Mouse (Mus musculus) hindbrain, embryonic 11.5 days (tissue): ENCODE measurements at regions not wholly inside any gene's neighbourhood (a gene's known extent, or its start where the extent isn't known, plus 50 kb on each side); places are given as distances from the start of the nearest gene placed in this dataset.

ENCODE experiments used
- ATAC-seq: fragments of 200-750 bp; cut with Nextera tagmentation; 2 replicates; pipeline ENCODE4 v1.8.0; 2017; ENCODE audit warnings: mild to moderate bottlenecking, moderate TSS enrichment, moderate library complexity; ENCODE audit not compliant: low FRiP score
- DNase-seq: peaks from one replicate; pipeline ENCODE4 v3.0.0-alpha.2; 2015; ENCODE audit warnings: low spot score
- H3K27ac ChIP-seq: fragments of 300-500 bp; sonication (generic); 2 replicates; pipeline ENCODE4 v1.5.1; 2014; ENCODE audit warnings: mild to moderate bottlenecking, low read depth, low read length
- H3K27me3 ChIP-seq: fragments of 300-500 bp; sonication (generic); 2 replicates; pipeline ENCODE4 v1.6.1; 2014; ENCODE audit warnings: mild to moderate bottlenecking, low read length, moderate library complexity, mixed read lengths; ENCODE audit not compliant: control insufficient read depth, insufficient read depth
- H3K36me3 ChIP-seq: fragments of 300-500 bp; sonication (generic); 2 replicates; pipeline ENCODE4 v1.6.1; 2014; ENCODE audit warnings: mild to moderate bottlenecking, low read length, moderate library complexity, mixed read lengths; ENCODE audit not compliant: control insufficient read depth, insufficient read depth
- H3K4me1 ChIP-seq: fragments of 300-500 bp; sonication (generic); replicated peaks from 2 replicates; pipeline ENCODE4 v1.6.1; 2014; ENCODE audit warnings: low read length, mixed read lengths; ENCODE audit not compliant: control insufficient read depth, insufficient read depth
- H3K4me2 ChIP-seq: fragments of 300-500 bp; sonication (generic); replicated peaks from 2 replicates; pipeline ENCODE4 v1.6.1; 2014; ENCODE audit warnings: mild to moderate bottlenecking, low read depth, low read length
- H3K4me3 ChIP-seq: fragments of 300-500 bp; sonication (generic); 2 replicates; pipeline ENCODE4 v1.5.1; 2014; ENCODE audit warnings: low read depth, low read length
- H3K9ac ChIP-seq: fragments of 300-500 bp; sonication (generic); 2 replicates; pipeline ENCODE4 v1.6.1; 2014; ENCODE audit warnings: low read depth, low read length
- H3K9me3 ChIP-seq: fragments of 300-500 bp; sonication (generic); 2 replicates; pipeline ENCODE4 v1.6.1; 2016; ENCODE audit warnings: low read length; ENCODE audit not compliant: control insufficient read depth
- WGBS: fragments of 180-500 bp; shearing (Covaris S2); extraction: QIAGEN DNeasy Blood & Tissue Kit; methylation state at CpG from one replicate; pipeline ENCODE4 v1.1.7; 2014; 5-methylcytosine and 5-hydroxymethylcytosine counted together

GRCm38 (mm10) chr12:28158786-28159185, 393.4 kb downstream of the Dcdc2c start:
- 97% methylated on average over 1 of the region's 1 CpGs for WGBS
- Histone ChIP-seq H3K27ac (no peak overlapping the region), H3K9ac (no peak overlapping the region), H3K36me3 (no peaks in the 10 kb centered on the region), H3K4me3 (no peak overlapping the region), H3K4me1 (no peaks in the 10 kb centered on the region), H3K9me3 (no peaks in the 10 kb centered on the region), H3K4me2 (no peak overlapping the region), H3K27me3 (no peaks in the 10 kb centered on the region)
- ATAC-seq (no peak), DNase-seq (no peak)

GRCm38 (mm10) chr12:28150759-28151158, 401.4 kb downstream of the Dcdc2c start:
- no peak overlapping the region for H3K9ac ChIP-seq
- 71% methylated on average over 4 of the region's 4 CpGs for WGBS

GRCm38 (mm10) chr12:28135810-28136592, 416.2 kb downstream of the Dcdc2c start:
- no peak overlapping the region for H3K27ac ChIP-seq
- H3K27me3 ChIP-seq = no peaks in the 10 kb centered on the region
- 81% methylated on average over 4 of the region's 4 CpGs for WGBS
- H3K36me3 ChIP-seq = no peaks in the 10 kb centered on the region
- H3K9me3 ChIP-seq = no peaks in the 10 kb centered on the region
- H3K9ac ChIP-seq = no peak overlapping the region
- ATAC-seq (no peak), DNase-seq (no peak)
- no peak overlapping the region for H3K4me2 ChIP-seq
- no peak overlapping the region for H3K4me3 ChIP-seq
- H3K4me1 ChIP-seq = no peaks in the 10 kb centered on the region

More at GRCm38 (mm10) chr12:28150759-28151158, 401.4 kb downstream of the Dcdc2c start:
- no peak overlapping the region for H3K27ac ChIP-seq
- H3K4me1 ChIP-seq = no peaks in the 10 kb centered on the region
- DNase-seq = no peak
- no peak for ATAC-seq
- H3K4me2 ChIP-seq = no peak overlapping the region
- no peak overlapping the region for H3K4me3 ChIP-seq
- no peaks in the 10 kb centered on the region for H3K36me3 ChIP-seq
- H3K27me3 ChIP-seq = no peaks in the 10 kb centered on the region
- no peaks in the 10 kb centered on the region for H3K9me3 ChIP-seq

- Histone ChIP-seq H3K4me1 (no peaks in the 10 kb centered on the region), H3K27ac (no peak overlapping the region), H3K36me3 (no peaks in the 10 kb centered on the region), H3K9me3 (no peaks in the 10 kb centered on the region), H3K4me2 (no peak overlapping the region), H3K9ac (no peak overlapping the region), H3K4me3 (no peak overlapping the region), H3K27me3 (no peaks in the 10 kb centered on the region)
- no peak for DNase-seq
- WGBS = 58% methylated on average over 9 of the region's 9 CpGs
- no peak for ATAC-seq
Observed at GRCm38 (mm10) chr12:28122766-28123165, 429.4 kb downstream of the Dcdc2c start.

- 83% methylated on average over 3 of the region's 3 CpGs for WGBS
- Histone ChIP-seq H3K27ac (no peak overlapping the region), H3K4me1 (no peaks in the 10 kb centered on the region), H3K4me2 (no peak overlapping the region), H3K4me3 (no peak overlapping the region), H3K27me3 (no peaks in the 10 kb centered on the region), H3K9me3 (no peaks in the 10 kb centered on the region), H3K36me3 (no peaks in the 10 kb centered on the region), H3K9ac (no peak overlapping the region)
- DNase-seq (no peak), ATAC-seq (no peak)
Observed at GRCm38 (mm10) chr12:28120106-28120505, 432.1 kb downstream of the Dcdc2c start.

- H3K9ac ChIP-seq = no peak overlapping the region
- no peak for ATAC-seq
- H3K9me3 ChIP-seq = no peaks in the 10 kb centered on the region
- no peak overlapping the region for H3K4me2 ChIP-seq
- no peaks in the 10 kb centered on the region for H3K36me3 ChIP-seq
- H3K27ac ChIP-seq = no peak overlapping the region
- DNase-seq = no peak
- no peaks in the 10 kb centered on the region for H3K27me3 ChIP-seq
- no peaks in the 10 kb centered on the region for H3K4me1 ChIP-seq
- 90% methylated on average over 6 of the region's 6 CpGs for WGBS
- no peak overlapping the region for H3K4me3 ChIP-seq
Observed at GRCm38 (mm10) chr12:28090673-28091072, 461.5 kb downstream of the Dcdc2c start.

- Histone ChIP-seq H3K4me2 (no peak overlapping the region), H3K27ac (no peak overlapping the region)
Observed at GRCm38 (mm10) chr12:28085460-28085859, 466.7 kb downstream of the Dcdc2c start.

GRCm38 (mm10) chr12:28076606-28077005, 475.6 kb downstream of the Dcdc2c start:
- no peak overlapping the region for H3K9ac ChIP-seq
- WGBS = 83% methylated on average over 3 of the region's 3 CpGs
- no peak for DNase-seq

More at GRCm38 (mm10) chr12:28085460-28085859, 466.7 kb downstream of the Dcdc2c start:
- H3K4me1 ChIP-seq = no peaks in the 10 kb centered on the region
- H3K36me3 ChIP-seq = no peaks in the 10 kb centered on the region
- no peak for DNase-seq
- H3K4me3 ChIP-seq = no peak overlapping the region
- H3K27me3 ChIP-seq = no peaks in the 10 kb centered on the region
- 82% methylated on average over 4 of the region's 4 CpGs for WGBS
- ATAC-seq = no peak
- H3K9me3 ChIP-seq = no peaks in the 10 kb centered on the region
- no peak overlapping the region for H3K9ac ChIP-seq

GRCm38 (mm10) chr12:28068584-28068983, 483.6 kb downstream of the Dcdc2c start:
- Histone ChIP-seq H3K9me3 (no peaks in the 10 kb centered on the region), H3K4me3 (no peak overlapping the region), H3K27ac (no peak overlapping the region), H3K4me2 (no peak overlapping the region), H3K27me3 (no peaks in the 10 kb centered on the region), H3K9ac (no peak overlapping the region), H3K36me3 (no peaks in the 10 kb centered on the region), H3K4me1 (no peaks in the 10 kb centered on the region)
- ATAC-seq = no peak
- 53% methylated on average over 2 of the region's 2 CpGs for WGBS
- peak; percentile 19 for DNase-seq

More at GRCm38 (mm10) chr12:28076606-28077005, 475.6 kb downstream of the Dcdc2c start:
- H3K27ac ChIP-seq = no peak overlapping the region
- H3K4me2 ChIP-seq = no peak overlapping the region
- H3K9me3 ChIP-seq = no peaks in the 10 kb centered on the region
- no peaks in the 10 kb centered on the region for H3K36me3 ChIP-seq
- H3K4me3 ChIP-seq = no peak overlapping the region
- H3K27me3 ChIP-seq = no peaks in the 10 kb centered on the region
- ATAC-seq = no peak
- H3K4me1 ChIP-seq = no peaks in the 10 kb centered on the region
